ENCODE assay signal across 16 mouse cellular contexts in genomic region chr7:114912109-114912508, GRCm38 (mm10).
DNase-seq lines count a peak whose midpoint lies in the region; ATAC-seq lines count a peak whose summit lies in the region.
"Had no signal": no experiment of that assay in that cellular context is flagged by ENCODE, and none has a peak within 500 bp of the region (broad histone marks: within the 10 kb centered on the region; RNA-seq: fewer than 3 reads in every experiment).

No protein-coding gene starts in this region.

- H3K36me3 ChIP-seq in forebrain, embryonic 13.5 days (ENCODE audit: poor library complexity, severe bottlenecking), result no peaks in the 10 kb centered on the region
- H3K36me3 ChIP-seq in forebrain, embryonic 10.5 days (replicated peaks), result no peaks in the 10 kb centered on the region
- no peaks in the 10 kb centered on the region for H3K36me3 ChIP-seq in forebrain, embryonic 14.5 days (ENCODE audit: control insufficient read depth, insufficient read depth, low read length)
- H3K36me3 ChIP-seq in liver, embryonic 12.5 days, result no peaks in the 10 kb centered on the region
- H3K36me3 ChIP-seq: embryonic facial prominence, embryonic 15.5 days; heart, embryonic 12.5 days had no signal

- no peak overlapping the region for H3K4me2 ChIP-seq in forebrain, embryonic 13.5 days
- H3K4me2 ChIP-seq in forebrain, embryonic 14.5 days (ENCODE audit: low read length), result no peak overlapping the region
- no peak overlapping the region for H3K4me2 ChIP-seq in liver, embryonic 12.5 days
- H3K4me2 ChIP-seq: embryonic facial prominence, embryonic 15.5 days; heart, embryonic 12.5 days had no signal

- peaks cover 16% of the 10 kb centered on the region; the same call in 1 of the 2 replicates for H3K27me3 ChIP-seq in forebrain, embryonic 13.5 days
- no peaks in the 10 kb centered on the region for H3K27me3 ChIP-seq in forebrain, embryonic 10.5 days (ENCODE audit: poor library complexity, severe bottlenecking)
- H3K27me3 ChIP-seq in forebrain, embryonic 14.5 days (replicated peaks; ENCODE audit: control insufficient read depth, insufficient read depth, low read length), result peaks cover 4% of the 10 kb centered on the region; the same call in 1 of the 2 replicates
- H3K27me3 ChIP-seq in liver, embryonic 12.5 days (replicated peaks), result no peaks in the 10 kb centered on the region
- H3K27me3 ChIP-seq: embryonic facial prominence, embryonic 15.5 days; heart, embryonic 12.5 days had no signal

- no peaks in the 10 kb centered on the region for H3K9me3 ChIP-seq in forebrain, embryonic 13.5 days (replicated peaks)
- H3K9me3 ChIP-seq in forebrain, embryonic 10.5 days, result peaks cover 8% of the 10 kb centered on the region
- H3K9me3 ChIP-seq in forebrain, embryonic 14.5 days (replicated peaks; ENCODE audit: control insufficient read depth, low read length), result peaks cover 8% of the 10 kb centered on the region; the same call in 1 of the 2 replicates
- H3K9me3 ChIP-seq in liver, embryonic 12.5 days (replicated peaks), result no peaks in the 10 kb centered on the region
- H3K9me3 ChIP-seq: embryonic facial prominence, embryonic 15.5 days had no signal

- WGBS in forebrain, embryonic 13.5 days, result 18% methylated on average over 3 of the region's 3 CpGs
- 82% methylated on average over 3 of the region's 3 CpGs for WGBS in forebrain, embryonic 10.5 days
- WGBS in forebrain, embryonic 14.5 days, result 6% methylated on average over 3 of the region's 3 CpGs
- WGBS in liver, embryonic 12.5 days (ENCODE audit: insufficient replicate concordance), result 81% methylated on average over 3 of the region's 3 CpGs

- no peak overlapping the region for H3K9ac ChIP-seq in forebrain, embryonic 13.5 days
- H3K9ac ChIP-seq in forebrain, embryonic 14.5 days (ENCODE audit: low read length), result no peak overlapping the region
- no peak overlapping the region for H3K9ac ChIP-seq in liver, embryonic 12.5 days
- H3K9ac ChIP-seq: embryonic facial prominence, embryonic 15.5 days; heart, embryonic 12.5 days had no signal

- ATAC-seq in forebrain, embryonic 13.5 days, result peak; percentile 81
- peak; percentile 88 for ATAC-seq in forebrain, embryonic 14.5 days
- ATAC-seq in liver, embryonic 12.5 days, result no peak
- ATAC-seq: hindbrain, postnatal 0 days had no signal

- no peak for DNase-seq in forebrain, embryonic 10.5 days (ENCODE audit: extremely low spot score, low spot score)
- peak; percentile 5 for DNase-seq in brain, adult 2 months (ENCODE audit: low read depth, low spot score)
- peak; percentile 86 for DNase-seq in forebrain, embryonic 14.5 days (ENCODE audit: low spot score)
- peak; percentile 6 for DNase-seq in telencephalon, adult 2 months (ENCODE audit: low read depth, low spot score)
- DNase-seq in urinary bladder, postnatal 14 days (ENCODE audit: low spot score), result no peak
- DNase-seq: adrenal gland, postnatal 10 days; cerebellum, adult 8-10 months; cerebellum, postnatal 14 days; embryo, embryonic 11 days; gastrocnemius, postnatal 14 days; kidney, adult 11 months had no signal

- H3K4me1 ChIP-seq in forebrain, embryonic 13.5 days, result peaks cover 18% of the 10 kb centered on the region
- no peaks in the 10 kb centered on the region; the same call in 1 of the 2 replicates for H3K4me1 ChIP-seq in forebrain, embryonic 10.5 days
- peaks cover 9% of the 10 kb centered on the region for H3K4me1 ChIP-seq in forebrain, embryonic 14.5 days (ENCODE audit: control insufficient read depth, insufficient read depth, low read length)
- no peaks in the 10 kb centered on the region for H3K4me1 ChIP-seq in liver, embryonic 12.5 days
- H3K4me1 ChIP-seq: embryonic facial prominence, embryonic 15.5 days; heart, embryonic 12.5 days had no signal

- no peak overlapping the region for H3K27ac ChIP-seq in forebrain, embryonic 13.5 days
- no peak overlapping the region for H3K27ac ChIP-seq in forebrain, embryonic 10.5 days
- H3K27ac ChIP-seq in forebrain, embryonic 14.5 days (ENCODE audit: low read depth, low read length), result no peak overlapping the region
- no peak overlapping the region for H3K27ac ChIP-seq in liver, embryonic 12.5 days
- H3K27ac ChIP-seq: embryonic facial prominence, embryonic 15.5 days; hindbrain, postnatal 0 days had no signal

- no peak overlapping the region for H3K4me3 ChIP-seq in forebrain, embryonic 13.5 days
- no peak overlapping the region for H3K4me3 ChIP-seq in forebrain, embryonic 10.5 days
- H3K4me3 ChIP-seq in forebrain, embryonic 14.5 days (ENCODE audit: low read depth, low read length), result no peak overlapping the region
- H3K4me3 ChIP-seq in liver, embryonic 12.5 days, result no peak overlapping the region
- H3K4me3 ChIP-seq: embryonic facial prominence, embryonic 15.5 days; heart, embryonic 12.5 days had no signal

Comparison
In these comparisons a context has a peak if more than half of its experiments do, and no peak if none do; other contexts are left out.
1. DNase-seq: peak in brain, adult 2 months (single experiment), forebrain, embryonic 14.5 days (single experiment) and telencephalon, adult 2 months (single experiment); none in forebrain, embryonic 10.5 days (single experiment) and urinary bladder, postnatal 14 days (single experiment).